Mouse (Mus musculus) limb, embryonic 13.5 days (tissue): ENCODE measurements around the gene Ptger4. TPM values are rescaled to one million over a fixed set of nuclear protein-coding genes. Genes with fewer than 3 reads are reported as not detected.

Source experiments
- ATAC-seq: fragments of 200-750 bp; cut with Nextera tagmentation; 2 replicates; pipeline ENCODE4 v1.8.0; 2017; ENCODE audit warnings: low read depth, moderate number of reproducible peaks, moderate TSS enrichment; ENCODE audit not compliant: low FRiP score
- H3K27ac ChIP-seq: fragments of 300-500 bp; sonication (generic); 2 replicates; pipeline ENCODE4 v1.5.1; 2015; ENCODE audit warnings: inconsistent platforms, mild to moderate bottlenecking, moderate library complexity
- H3K27me3 ChIP-seq: fragments of 300-500 bp; sonication (generic); 2 replicates; pipeline ENCODE4 v1.6.1; 2015; ENCODE audit warnings: mild to moderate bottlenecking, inconsistent platforms
- H3K36me3 ChIP-seq: fragments of 300-500 bp; sonication (generic); 2 replicates; pipeline ENCODE4 v1.6.1; 2015; ENCODE audit warnings: inconsistent platforms, mild to moderate bottlenecking, moderate library complexity
- H3K4me1 ChIP-seq: fragments of 300-500 bp; sonication (generic); 2 replicates; pipeline ENCODE4 v1.6.1; 2015; ENCODE audit warnings: inconsistent platforms
- H3K4me2 ChIP-seq: fragments of 300-500 bp; sonication (generic); replicated peaks from 2 replicates; pipeline ENCODE4 v1.6.1; 2015; ENCODE audit warnings: inconsistent platforms, mild to moderate bottlenecking, moderate library complexity
- H3K4me3 ChIP-seq: fragments of 300-500 bp; sonication (generic); 2 replicates; pipeline ENCODE4 v1.5.1; 2015; ENCODE audit warnings: moderate library complexity, mild to moderate bottlenecking, inconsistent platforms
- H3K9ac ChIP-seq: fragments of 300-500 bp; sonication (generic); 2 replicates; pipeline ENCODE4 v1.6.1; 2015; ENCODE audit warnings: mild to moderate bottlenecking, inconsistent platforms
- H3K9me3 ChIP-seq: fragments of 300-500 bp; sonication (generic); 2 replicates; pipeline ENCODE4 v1.6.1; 2016; ENCODE audit warnings: inconsistent platforms
- WGBS: fragments of 180-500 bp; shearing (Covaris S2); methylation state at CpG from one replicate; pipeline ENCODE4 v1.1.7; 2015; 5-methylcytosine and 5-hydroxymethylcytosine counted together
- polyA plus RNA-seq: library from polyadenylated mRNA; unstranded; fragments of >200 nt; fragmentation: Nextera tagmentation; extraction: Ambion mirVana; gene quantifications from 2 replicates; pipeline ENCODE4 v1.2.1, GENCODE M21; 2015

The Ptger4 gene
- polyA plus RNA-seq, 1 experiment from 2014 or later = 4.4 TPM

DNA sequence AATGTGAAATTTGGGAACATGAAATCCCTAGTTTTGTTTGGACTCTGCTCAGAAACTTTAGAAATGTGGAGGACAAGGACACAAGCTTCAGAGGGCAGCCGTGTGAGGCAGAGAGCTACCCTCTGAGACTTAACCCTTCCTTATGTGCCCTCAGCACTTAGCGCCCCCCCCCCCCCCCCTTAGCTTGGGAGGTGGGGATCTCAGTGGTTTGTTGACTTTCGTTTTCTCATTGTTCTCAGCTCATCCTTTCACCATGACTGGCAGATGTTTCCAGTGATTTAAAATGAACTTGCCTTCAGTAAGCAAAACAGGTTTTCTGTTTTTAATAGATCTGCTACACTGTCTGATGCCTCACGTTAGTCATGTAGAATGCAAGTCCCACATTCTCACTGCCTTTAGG lies 56.9 kb downstream of the Ptger4 start:
- Histone ChIP-seq H3K9ac (no peak overlapping the region), H3K27me3 (no peaks in the 10 kb centered on the region), H3K4me2 (no peak overlapping the region), H3K36me3 (peaks cover 25% of the 10 kb centered on the region), H3K27ac (no peak overlapping the region), H3K9me3 (no peaks in the 10 kb centered on the region), H3K4me1 (peaks cover 14% of the 10 kb centered on the region), H3K4me3 (no peak overlapping the region)
- WGBS = 52% methylated on average over 4 of the region's 4 CpGs
- ATAC-seq = no peak

DNA sequence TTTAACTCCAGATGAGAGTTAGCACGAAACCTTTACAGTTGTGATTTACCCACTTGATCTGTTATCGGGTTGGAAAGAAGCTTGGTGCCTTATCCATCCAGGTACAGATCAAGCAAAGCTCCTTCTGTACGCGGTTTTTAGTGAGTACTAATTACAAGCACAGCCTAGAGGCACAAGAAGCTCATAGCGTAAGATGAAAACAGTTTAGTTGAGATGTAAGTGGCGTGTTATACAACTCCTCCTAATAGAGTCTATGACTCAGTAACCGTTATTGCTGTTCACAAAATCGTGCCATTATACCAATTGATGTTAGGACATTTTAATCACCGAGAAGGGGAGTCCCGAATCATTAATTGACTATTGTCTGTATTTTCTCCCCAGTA lies 57.7 kb downstream of the Ptger4 start:
- WGBS = 32% methylated on average over 10 of the region's 10 CpGs
- Histone ChIP-seq H3K4me3 (peak overlapping the region; percentile 91), H3K9me3 (no peaks in the 10 kb centered on the region), H3K27ac (no peak overlapping the region), H3K9ac (peak overlapping the region; percentile 81), H3K4me2 (peak overlapping the region; percentile 79), H3K36me3 (peaks cover 17% of the 10 kb centered on the region), H3K4me1 (peaks cover 14% of the 10 kb centered on the region), H3K27me3 (no peaks in the 10 kb centered on the region)
- no peak for ATAC-seq

DNA sequence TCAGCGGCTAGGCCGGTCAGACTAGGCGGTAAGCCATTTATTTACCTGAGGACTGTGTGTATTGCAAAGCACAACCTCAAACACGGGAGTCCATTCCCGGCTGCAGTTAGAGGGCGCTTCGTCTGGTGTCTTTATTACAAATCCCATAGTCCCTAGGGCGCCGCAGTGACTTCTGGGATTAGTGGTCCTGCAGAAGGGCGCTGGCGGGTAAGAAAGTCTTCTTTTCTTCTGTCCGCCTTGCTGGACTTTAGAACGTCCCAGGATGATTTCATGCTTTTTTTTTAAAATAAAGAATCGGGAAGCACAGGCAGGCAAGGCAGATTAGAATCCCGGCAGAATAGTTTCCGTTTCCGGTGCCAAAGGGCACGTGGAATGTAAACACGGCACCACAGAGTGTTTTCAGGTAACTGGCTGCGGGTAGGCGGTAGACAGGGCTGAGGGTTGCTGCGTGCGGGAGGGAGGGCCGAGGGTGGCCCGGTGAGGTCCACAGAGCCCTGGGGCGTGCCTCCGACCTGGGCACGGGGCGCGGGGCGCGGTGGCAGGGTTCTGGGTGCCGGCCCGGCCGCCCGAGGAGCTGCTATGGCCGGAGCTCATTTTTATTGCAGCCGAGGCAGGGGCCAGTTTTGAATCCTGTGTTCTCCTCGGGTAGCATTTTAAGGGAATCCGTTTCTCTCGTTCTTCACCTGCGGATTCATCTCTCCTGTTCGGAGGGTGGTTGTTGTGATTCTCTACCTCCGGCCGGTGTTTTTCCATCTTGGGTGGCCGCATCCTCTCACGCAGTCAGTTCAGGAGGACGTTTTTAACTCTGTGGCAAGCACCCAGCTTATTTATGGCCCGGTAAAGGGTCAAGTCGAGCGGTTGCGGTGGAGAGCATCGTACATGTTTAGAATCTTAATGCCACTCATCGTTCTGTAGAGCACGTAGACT lies 58.4 kb downstream of the Ptger4 start, which contains the start of gene Ttc33:
Gene Ttc33, plus strand, starts transcription at position 160 of the 927 bp plus-strand sequence.
- H3K9ac ChIP-seq = peak within 1 kb of the TSS; percentile 81
- H3K4me1 ChIP-seq = peaks cover 14% of the 10 kb centered on the region
- peak within 1 kb of the TSS; percentile 79 for H3K4me2 ChIP-seq
- peaks cover 12% of the 10 kb centered on the region for H3K36me3 ChIP-seq
- under 1% methylated on average over 55 of the region's 55 CpGs for WGBS
- peak within 1 kb of the TSS; percentile 91 for H3K4me3 ChIP-seq
- H3K9me3 ChIP-seq = no peaks in the 10 kb centered on the region
- peak; percentile 86 for ATAC-seq
- H3K27ac ChIP-seq = peak within 1 kb of the TSS; percentile 81
- H3K27me3 ChIP-seq = no peaks in the 10 kb centered on the region

DNA sequence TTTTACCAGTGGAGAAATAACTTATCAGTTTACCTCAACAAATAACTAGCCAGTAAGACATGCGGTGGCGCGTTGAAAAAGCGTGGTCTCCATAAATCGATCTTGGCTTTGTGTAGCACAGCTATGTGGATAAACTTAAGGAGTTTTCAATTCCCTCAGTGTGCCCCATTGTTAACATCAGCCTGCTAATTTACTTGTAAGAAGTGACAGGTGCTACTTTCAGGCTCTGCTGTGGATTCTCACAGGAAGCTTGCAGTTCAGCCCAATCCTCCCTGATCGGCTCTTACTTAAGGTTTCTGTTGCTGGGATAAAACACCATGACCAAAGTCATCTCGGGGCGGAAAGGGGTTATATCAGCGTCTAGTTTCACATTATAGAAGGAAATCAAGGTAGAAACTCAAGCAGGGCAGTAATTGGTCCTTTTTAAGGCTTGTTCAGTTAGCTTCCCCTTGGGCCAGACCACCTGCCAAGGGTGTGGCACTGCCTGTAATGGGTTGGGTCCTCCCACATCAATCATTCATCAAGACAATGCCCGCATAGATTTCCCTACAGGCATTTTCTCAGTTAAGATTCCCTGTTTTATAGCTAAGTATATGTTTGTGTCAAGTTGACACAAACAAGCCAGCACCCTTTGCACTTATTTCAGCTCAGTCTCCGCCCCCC lies 59.2 kb downstream of the Ptger4 start:
- no peaks in the 10 kb centered on the region for H3K27me3 ChIP-seq
- peak overlapping the region; percentile 91 for H3K4me3 ChIP-seq
- H3K9ac ChIP-seq = peak overlapping the region; percentile 81
- ATAC-seq = peak; percentile 20; the same call in 1 of the 2 replicates
- H3K4me1 ChIP-seq = peaks cover 14% of the 10 kb centered on the region
- no peaks in the 10 kb centered on the region for H3K9me3 ChIP-seq
- WGBS = 35% methylated on average over 11 of the region's 11 CpGs
- H3K36me3 ChIP-seq = peaks cover 10% of the 10 kb centered on the region
- H3K4me2 ChIP-seq = peak overlapping the region; percentile 79
- peak overlapping the region; percentile 81 for H3K27ac ChIP-seq

DNA sequence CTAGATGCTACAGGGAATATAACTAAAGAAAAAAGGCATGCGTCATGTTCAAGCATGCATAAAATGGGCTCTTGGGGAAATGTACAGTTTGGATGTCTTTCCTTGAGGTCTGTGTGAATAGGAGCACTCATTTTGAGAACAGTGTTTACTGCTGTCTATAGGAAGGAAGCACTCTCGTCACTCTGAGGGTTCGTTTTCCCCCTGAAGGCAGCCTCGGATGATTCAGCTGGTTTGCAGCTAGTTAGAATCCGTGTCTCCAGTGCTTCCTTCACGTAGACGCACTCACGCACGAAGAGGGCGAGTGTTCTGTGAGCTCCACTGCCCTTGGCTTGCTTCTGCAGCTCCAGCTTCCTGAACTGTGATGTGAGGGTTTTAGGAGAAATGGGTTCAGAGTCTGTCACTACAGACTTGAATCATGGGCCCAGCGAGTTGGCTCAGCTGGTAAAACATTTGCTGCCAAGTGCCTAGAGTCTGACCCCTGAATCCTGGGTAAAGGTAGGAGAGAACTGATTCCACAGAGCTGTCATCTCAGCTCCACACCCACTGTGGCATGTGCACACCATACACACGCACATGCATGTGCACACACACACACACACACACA lies 70.7 kb downstream of the Ptger4 start:
- Histone ChIP-seq H3K9me3 (no peaks in the 10 kb centered on the region), H3K4me3 (no peak overlapping the region), H3K36me3 (peaks cover 73% of the 10 kb centered on the region), H3K4me1 (no peaks in the 10 kb centered on the region), H3K9ac (no peak overlapping the region), H3K27ac (no peak overlapping the region), H3K4me2 (no peak overlapping the region), H3K27me3 (no peaks in the 10 kb centered on the region)
- 90% methylated on average over 12 of the region's 12 CpGs for WGBS
- ATAC-seq = no peak

DNA sequence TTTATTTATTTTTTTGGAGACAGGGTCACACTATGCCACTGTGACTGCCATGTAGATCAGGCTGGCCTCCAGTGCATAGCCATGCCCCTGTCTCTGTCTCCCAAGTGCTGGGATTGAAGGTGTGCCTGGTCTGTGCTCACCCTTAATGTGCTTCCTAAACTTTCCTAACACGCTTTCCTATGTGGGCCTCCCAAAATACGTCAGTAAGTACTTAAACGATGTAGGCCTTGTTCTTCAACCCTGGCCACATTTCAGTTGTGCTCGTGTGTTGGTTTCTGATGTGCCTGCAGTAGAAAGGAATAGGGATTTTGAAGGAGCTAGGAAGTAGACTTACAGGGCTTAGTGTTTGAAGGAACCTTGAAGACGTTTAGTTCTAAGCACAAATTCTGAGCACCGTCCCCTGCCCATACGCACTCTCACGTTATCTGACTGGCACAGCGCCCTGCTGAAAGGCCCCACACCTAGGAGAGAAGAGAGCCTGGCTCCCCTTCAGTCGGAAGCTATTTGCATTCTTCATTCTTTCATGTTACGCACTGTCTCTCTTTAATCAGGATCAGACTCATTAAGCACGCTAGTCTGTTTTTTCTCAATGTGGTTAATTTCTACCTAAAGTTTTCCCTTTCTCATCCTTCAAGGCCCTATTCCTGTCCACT lies 78.7 kb downstream of the Ptger4 start:
- no peak for ATAC-seq
- Histone ChIP-seq H3K36me3 (peaks cover 76% of the 10 kb centered on the region), H3K4me3 (no peak overlapping the region), H3K9me3 (no peaks in the 10 kb centered on the region), H3K9ac (no peak overlapping the region), H3K4me1 (no peaks in the 10 kb centered on the region), H3K27ac (no peak overlapping the region), H3K4me2 (no peak overlapping the region), H3K27me3 (no peaks in the 10 kb centered on the region)
- 86% methylated on average over 12 of the region's 12 CpGs for WGBS

DNA sequence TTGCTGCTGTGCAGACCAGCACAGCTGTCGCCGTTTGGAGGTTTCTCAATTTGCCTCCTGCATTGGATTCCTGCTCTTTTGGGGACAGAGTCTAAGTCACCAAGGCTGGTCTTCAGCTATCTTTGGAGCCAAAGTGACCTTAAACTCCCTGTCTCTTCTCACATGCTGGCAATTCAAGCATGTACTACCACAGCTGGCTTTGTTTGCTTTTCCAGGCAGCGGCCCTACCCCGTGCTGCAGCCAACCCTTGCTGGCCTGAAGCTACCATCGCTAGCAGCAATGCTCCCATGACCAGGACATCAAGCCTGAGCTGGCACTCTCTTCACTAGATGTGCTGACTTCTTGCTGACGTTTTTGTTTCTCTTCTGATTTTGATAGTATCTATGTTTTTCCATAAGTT lies 85.2 kb downstream of the Ptger4 start:
- no peaks in the 10 kb centered on the region for H3K9me3 ChIP-seq
- H3K9ac ChIP-seq = no peak overlapping the region
- no peak overlapping the region for H3K27ac ChIP-seq
- WGBS = 85% methylated on average over 6 of the region's 6 CpGs
- no peak overlapping the region for H3K4me2 ChIP-seq
- H3K27me3 ChIP-seq = no peaks in the 10 kb centered on the region
- peaks cover 13% of the 10 kb centered on the region for H3K4me1 ChIP-seq
- no peak overlapping the region for H3K4me3 ChIP-seq
- ATAC-seq = no peak
- H3K36me3 ChIP-seq = peaks cover 28% of the 10 kb centered on the region

DNA sequence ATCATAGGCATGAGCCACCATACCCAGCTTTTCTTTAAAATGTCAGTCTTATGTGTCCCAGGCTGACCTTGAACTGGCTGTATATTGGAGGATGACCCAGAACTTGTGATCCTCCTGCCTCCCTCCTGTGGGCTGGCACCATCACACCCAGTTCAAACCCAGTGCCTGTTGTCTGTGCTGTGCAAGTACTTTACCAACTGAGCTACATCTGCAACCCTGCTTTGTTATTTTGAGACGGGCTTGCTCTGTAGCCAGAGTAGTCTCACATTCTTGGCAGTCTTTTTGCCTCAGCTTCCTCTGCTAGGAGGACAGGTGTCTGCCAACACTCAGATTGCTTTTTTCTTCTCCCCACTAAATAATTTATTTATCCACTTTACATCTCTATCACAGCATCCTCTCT lies 86.6 kb downstream of the Ptger4 start:
- Histone ChIP-seq H3K27ac (no peak overlapping the region), H3K4me3 (no peak overlapping the region), H3K36me3 (peaks cover 16% of the 10 kb centered on the region), H3K27me3 (no peaks in the 10 kb centered on the region), H3K9ac (no peak overlapping the region), H3K4me1 (peaks cover 13% of the 10 kb centered on the region), H3K9me3 (no peaks in the 10 kb centered on the region), H3K4me2 (no peak overlapping the region)
- 77% methylated on average over 1 of the region's 1 CpGs for WGBS
- no peak for ATAC-seq

Other genes starting within 250 kb of the Ptger4 start
- gene C7, start 180.4 kb downstream of the Ptger4 start, polyA plus RNA-seq = 0.09 TPM in 1 of 2 replicates, not detected in the other
- 0.57 and 0.64 TPM in 2 replicates for gene Card6, start 135.6 kb downstream of the Ptger4 start, polyA plus RNA-seq
- gene Rpl37, start 127.5 kb downstream of the Ptger4 start, polyA plus RNA-seq = 562 and 563 TPM in 2 replicates
- gene Prkaa1, start 100.3 kb downstream of the Ptger4 start, polyA plus RNA-seq = 15.2 and 16.8 TPM in 2 replicates
- gene Ttc33, start 58.7 kb downstream of the Ptger4 start, polyA plus RNA-seq = 41.5 and 42.4 TPM in 2 replicates